Mouse (Mus musculus): ENCODE data around the gene Hist1h3c.

Hist1h3c gene

GRCm38 (mm10) chr13:23757211-23757773, 11.9 kb upstream of the Hist1h3c start:
- DNase-seq = peak; percentile 55

DNA sequence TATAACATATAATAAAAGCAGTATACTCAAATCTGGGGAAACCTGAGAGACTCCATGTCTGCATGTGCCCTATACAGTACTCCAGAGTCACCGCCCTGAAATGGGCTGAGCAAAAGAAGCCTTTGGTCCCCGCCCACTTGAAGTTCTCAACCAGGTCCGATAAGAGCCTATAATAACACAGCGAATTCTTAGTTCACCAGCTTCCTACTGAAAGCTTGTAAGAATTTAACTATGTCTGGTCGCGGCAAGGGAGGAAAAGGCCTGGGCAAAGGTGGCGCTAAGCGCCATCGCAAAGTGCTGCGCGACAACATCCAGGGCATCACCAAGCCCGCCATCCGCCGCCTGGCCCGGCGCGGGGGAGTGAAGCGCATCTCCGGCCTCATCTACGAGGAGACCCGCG, 11.4 kb upstream of the Hist1h3c start, which contains the start of gene Hist1h4b:
Hist1h4b (plus strand) TSS at position 224 of the 400 bp plus-strand sequence.
- peak; percentile 95 for DNase-seq

GRCm38 (mm10) chr13:23755000-23755399, 9.6 kb upstream of the Hist1h3c start:
- no peak for DNase-seq

- DNase-seq = no peak
Observed at GRCm38 (mm10) chr13:23753314-23754078, 8.1 kb upstream of the Hist1h3c start.

GRCm38 (mm10) chr13:23752742-23753172, 7.4 kb upstream of the Hist1h3c start:
- DNase-seq = no peak

DNA sequence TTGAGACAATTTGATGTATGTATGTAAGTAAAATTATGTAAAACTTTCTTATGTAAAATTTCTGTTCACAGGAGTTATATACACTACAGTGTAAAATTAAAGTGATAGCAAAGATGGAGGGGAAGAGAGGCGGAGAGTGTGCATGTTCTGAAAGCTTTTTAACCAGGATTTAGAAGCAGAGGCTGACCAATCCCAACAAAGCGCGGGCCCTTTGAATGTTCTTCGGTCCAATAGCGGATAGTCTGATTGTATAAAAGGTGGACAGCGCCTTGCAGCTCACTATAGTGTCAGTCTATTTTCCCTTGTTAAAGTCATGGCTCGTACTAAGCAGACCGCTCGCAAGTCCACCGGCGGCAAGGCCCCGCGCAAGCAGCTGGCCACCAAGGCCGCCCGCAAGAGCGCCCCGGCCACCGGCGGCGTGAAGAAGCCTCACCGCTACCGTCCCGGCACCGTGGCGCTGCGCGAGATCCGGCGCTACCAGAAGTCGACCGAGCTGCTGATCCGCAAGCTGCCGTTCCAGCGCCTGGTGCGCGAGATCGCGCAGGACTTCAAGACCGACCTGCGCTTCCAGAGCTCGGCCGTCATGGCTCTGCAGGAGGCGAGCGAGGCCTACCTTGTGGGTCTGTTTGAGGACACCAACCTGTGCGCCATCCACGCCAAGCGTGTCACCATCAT, 6.8 kb upstream of the Hist1h3c start, which contains the start of gene Hist1h3b:
Hist1h3b (plus strand) TSS at position 201 of the 675 bp plus-strand sequence.
- peak; percentile 96 for DNase-seq

- no peak for DNase-seq
Observed at GRCm38 (mm10) chr13:23751478-23751956, 6.1 kb upstream of the Hist1h3c start.

GRCm38 (mm10) chr13:23750839-23751477, 5.6 kb upstream of the Hist1h3c start, which contains the start of gene Hist1h2ab:
Gene Hist1h2ab (plus strand): TSS chr13:23751126.
- peak; percentile 90 for DNase-seq

DNA sequence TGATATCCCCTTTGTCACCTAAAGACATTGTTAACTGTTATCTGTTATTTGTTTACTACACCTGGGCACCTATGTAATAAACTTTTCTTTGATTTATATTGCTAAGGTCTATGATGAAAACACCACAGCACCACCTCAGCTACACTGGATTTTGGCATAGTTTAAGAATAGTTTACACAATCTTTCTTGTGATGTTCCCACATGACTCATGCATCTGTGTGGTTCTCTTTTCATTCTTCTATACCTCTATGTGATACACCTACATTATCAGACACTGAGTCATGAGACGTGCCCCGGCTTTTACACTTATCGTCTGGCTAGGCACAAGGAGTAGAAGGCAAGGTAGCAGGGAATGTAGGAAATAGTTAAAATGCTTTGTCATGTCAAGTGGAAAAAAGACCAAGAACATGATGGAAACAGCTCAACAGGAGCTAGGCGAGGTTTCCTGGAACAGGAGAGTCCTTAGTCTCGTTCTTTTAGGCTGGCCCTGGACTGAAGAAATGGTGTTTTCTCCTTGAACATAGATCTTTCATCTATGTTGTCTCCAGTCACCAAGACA, 4.2 kb upstream of the Hist1h3c start:
- DNase-seq = no peak

GRCm38 (mm10) chr13:23747892-23748288, 2.5 kb upstream of the Hist1h3c start:
- no peak for DNase-seq

GRCm38 (mm10) chr13:23747081-23747891, 1.9 kb upstream of the Hist1h3c start:
- DNase-seq = peak; percentile 56

- DNase-seq = peak; percentile 97
Observed at GRCm38 (mm10) chr13:23746201-23747080, 1.0 kb upstream of the Hist1h3c start, which contains the start of gene Hist1h2bb. Gene Hist1h2bb (plus strand): TSS chr13:23746734.

- DNase-seq = no peak
Observed at GRCm38 (mm10) chr13:23744421-23745380, 701 bp downstream of the Hist1h3c start.

GRCm38 (mm10) chr13:23743963-23744362, 1.4 kb downstream of the Hist1h3c start:
- DNase-seq = no peak

GRCm38 (mm10) chr13:23743215-23743614, 2.2 kb downstream of the Hist1h3c start:
- peak; percentile 11 for DNase-seq

DNA sequence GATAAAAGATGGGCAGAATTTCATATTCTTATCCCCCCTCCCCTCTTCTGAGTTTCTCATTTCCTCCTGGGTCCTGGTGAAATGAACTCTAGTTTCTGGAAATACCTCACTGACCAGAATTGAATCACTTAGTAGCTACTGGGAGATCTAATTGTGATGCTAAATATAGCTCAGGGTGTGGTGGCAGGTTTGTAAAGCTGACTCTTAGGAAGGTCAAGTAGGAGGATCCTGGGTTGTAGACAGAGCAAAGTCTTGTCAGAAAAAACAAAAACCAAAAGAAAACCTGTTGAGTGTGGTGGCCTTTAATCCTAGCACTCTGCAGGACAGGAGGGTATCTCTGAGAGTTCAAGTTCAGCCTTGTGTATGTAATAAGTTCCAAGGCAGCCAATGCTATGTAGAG, 3.4 kb downstream of the Hist1h3c start:
- DNase-seq = no peak

- no peak for DNase-seq
Observed at GRCm38 (mm10) chr13:23740910-23741309, 4.5 kb downstream of the Hist1h3c start.

DNA sequence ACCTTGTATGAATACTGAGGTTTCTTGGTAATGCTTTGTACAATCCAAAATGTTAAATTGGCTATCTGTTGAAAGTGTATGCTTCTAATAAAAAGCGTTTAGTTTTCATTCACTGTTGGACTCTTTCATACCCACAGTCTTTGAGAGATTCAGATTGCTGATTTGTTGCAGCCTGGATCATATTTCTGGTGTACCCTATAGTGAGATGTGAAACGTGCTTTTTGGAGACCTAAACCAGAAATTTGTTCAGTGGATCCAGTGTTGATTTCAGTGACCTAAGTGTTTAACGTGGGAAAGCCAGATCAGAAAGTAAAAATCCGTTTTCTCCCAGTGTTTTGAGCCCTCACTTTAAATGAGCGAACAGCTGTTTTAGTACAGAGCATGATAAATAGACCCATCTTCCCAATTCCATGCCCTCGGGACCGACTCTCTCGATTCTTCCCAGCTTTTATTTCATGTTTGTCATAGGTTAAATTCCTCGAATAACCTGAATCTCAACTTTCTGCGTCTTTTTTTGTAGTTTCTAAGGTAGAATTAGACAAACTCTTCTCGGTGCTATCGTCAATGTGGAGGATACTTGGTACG, 5.1 kb downstream of the Hist1h3c start:
- no peak for DNase-seq

DNA sequence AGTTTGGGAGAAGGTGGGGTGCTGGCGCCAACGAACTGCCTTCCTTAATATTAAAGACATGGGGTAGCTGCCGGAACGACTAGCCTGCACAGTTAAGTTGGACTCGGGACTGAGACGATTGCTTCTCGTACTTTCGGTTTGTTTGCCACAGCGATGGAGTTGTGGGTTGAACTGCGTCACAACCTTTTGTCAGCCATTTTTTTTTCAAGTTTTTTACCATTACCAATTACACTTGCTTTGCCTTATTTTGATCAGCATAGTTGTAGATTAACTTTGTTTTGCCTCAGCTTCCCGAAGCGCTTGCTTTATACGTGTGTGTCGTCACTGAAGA, 5.5 kb downstream of the Hist1h3c start:
- no peak for DNase-seq
